Mouse (Mus musculus): ENCODE results near the gene Prkrip1. TPM values are rescaled to one million over a fixed set of nuclear protein-coding genes. Genes with fewer than 3 reads are reported as not detected.
"Not testable (repeated sequence)": the region's sequence is repeated elsewhere in the genome, so short reads cannot be mapped to it uniquely, and the experiment has no call there.

Prkrip1 gene
- polyA plus RNA-seq, 1 experiment from 2014 or later: 61.7 TPM

GRCm38 (mm10) chr5:136169626-136170511 lies 28.9 kb downstream of the Prkrip1 start:
- H3K36me3 ChIP-seq (replicated peaks; ENCODE audit: control insufficient read depth, insufficient read depth): peaks cover 5% of the 10 kb centered on the region; the same call in 1 of the 2 replicates
- ATAC-seq (ENCODE audit: low FRiP score) (no peak), DNase-seq (ENCODE audit: low spot score) (no peak)
- 12% methylated on average over 15 of the region's 15 CpGs for WGBS
- peak overlapping the region; percentile 61 for H3K4me2 ChIP-seq (replicated peaks)
- no peaks in the 10 kb centered on the region for H3K9me3 ChIP-seq (ENCODE audit: control insufficient read depth, low read length)
- H3K27ac ChIP-seq: peak overlapping the region; percentile 81
- H3K9ac ChIP-seq: peak overlapping the region; percentile 85
- H3K4me1 ChIP-seq (replicated peaks; ENCODE audit: control insufficient read depth, insufficient read depth, low read length): peaks cover 17% of the 10 kb centered on the region
- peak overlapping the region; percentile 68 for H3K4me3 ChIP-seq (replicated peaks; ENCODE audit: low read length)
- no peaks in the 10 kb centered on the region for H3K27me3 ChIP-seq (ENCODE audit: control insufficient read depth, insufficient read depth, low read length)

DNA sequence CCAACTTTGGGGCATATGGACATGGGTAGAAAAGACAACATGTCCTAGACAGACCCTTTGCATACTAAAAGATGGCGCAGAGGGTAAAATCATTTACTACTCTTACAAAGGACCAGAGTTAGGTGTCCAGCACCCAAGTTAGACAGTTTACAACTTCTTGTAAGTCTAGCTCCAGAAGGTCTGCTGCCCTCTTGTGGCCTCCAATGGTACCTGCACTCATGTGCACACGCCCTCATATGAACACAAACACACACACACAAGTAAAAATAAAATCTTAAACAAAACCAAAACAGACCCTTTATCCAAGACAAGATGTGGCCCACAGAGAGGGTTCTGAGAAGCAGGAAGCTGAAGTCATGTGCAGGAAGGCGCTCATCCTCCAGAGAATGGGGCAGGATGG lies 30.7 kb downstream of the Prkrip1 start:
- WGBS: 97% methylated on average over 3 of the region's 3 CpGs
- no peak overlapping the region for H3K27ac ChIP-seq
- ATAC-seq (ENCODE audit: low FRiP score): no peak
- H3K9me3 ChIP-seq (ENCODE audit: control insufficient read depth, low read length): no peaks in the 10 kb centered on the region
- H3K4me1 ChIP-seq (replicated peaks; ENCODE audit: control insufficient read depth, insufficient read depth, low read length): peaks cover 17% of the 10 kb centered on the region
- no peak overlapping the region for H3K4me2 ChIP-seq (replicated peaks)
- H3K9ac ChIP-seq: no peak overlapping the region
- H3K36me3 ChIP-seq (replicated peaks; ENCODE audit: control insufficient read depth, insufficient read depth): peaks cover 5% of the 10 kb centered on the region; the same call in 1 of the 2 replicates
- DNase-seq (ENCODE audit: low spot score): no peak
- H3K4me3 ChIP-seq (replicated peaks; ENCODE audit: low read length): no peak overlapping the region
- no peaks in the 10 kb centered on the region for H3K27me3 ChIP-seq (ENCODE audit: control insufficient read depth, insufficient read depth, low read length)

- 93% methylated on average over 4 of the region's 4 CpGs for WGBS
- ATAC-seq (ENCODE audit: low FRiP score): no peak
These were observed 31.5 kb downstream of the Prkrip1 start for GRCm38 (mm10) chr5:136167296-136167695.

DNA sequence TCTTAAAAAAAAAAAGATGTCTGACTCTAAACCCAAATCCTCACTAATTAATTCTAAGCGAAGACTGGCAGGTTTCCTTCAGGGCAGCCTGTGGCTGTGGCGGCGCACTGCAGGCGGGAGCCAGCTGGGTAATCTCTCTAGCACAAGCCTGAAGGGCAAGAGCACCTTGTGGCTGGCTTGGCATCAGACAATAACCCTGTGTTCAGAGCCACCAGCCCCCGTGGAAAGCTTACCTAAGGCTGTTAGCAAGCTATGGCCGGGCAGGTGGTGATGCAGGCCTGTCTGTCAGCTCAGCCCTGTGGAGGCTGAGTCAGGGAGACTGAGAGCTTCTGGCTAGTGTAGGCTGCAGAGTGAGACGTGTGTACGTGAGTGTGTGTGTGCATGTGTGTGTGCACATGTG lies 33.5 kb downstream of the Prkrip1 start:
- Histone ChIP-seq H3K9me3 (ENCODE audit: control insufficient read depth, low read length) (no peaks in the 10 kb centered on the region), H3K27me3 (ENCODE audit: control insufficient read depth, insufficient read depth, low read length) (no peaks in the 10 kb centered on the region), H3K9ac (no peak overlapping the region), H3K27ac (no peak overlapping the region), H3K36me3 (replicated peaks; ENCODE audit: control insufficient read depth, insufficient read depth) (peaks cover 15% of the 10 kb centered on the region), H3K4me2 (replicated peaks) (no peak overlapping the region), H3K4me1 (replicated peaks; ENCODE audit: control insufficient read depth, insufficient read depth, low read length) (0 out of 2 replicates have a peak, but pooled peaks cover 6% of the 10 kb centered on the region), H3K4me3 (replicated peaks; ENCODE audit: low read length) (no peak overlapping the region)
- ATAC-seq (ENCODE audit: low FRiP score) (no peak), DNase-seq (ENCODE audit: low spot score) (no peak)
- 73% methylated on average over 8 of the region's 8 CpGs for WGBS

More at GRCm38 (mm10) chr5:136167296-136167695, 31.5 kb downstream of the Prkrip1 start:
- Histone ChIP-seq H3K4me1 (replicated peaks; ENCODE audit: control insufficient read depth, insufficient read depth, low read length) (peaks cover 17% of the 10 kb centered on the region), H3K4me2 (replicated peaks) (no peak overlapping the region), H3K9ac (no peak overlapping the region), H3K27ac (no peak overlapping the region), H3K27me3 (ENCODE audit: control insufficient read depth, insufficient read depth, low read length) (no peaks in the 10 kb centered on the region), H3K4me3 (replicated peaks; ENCODE audit: low read length) (no peak overlapping the region), H3K36me3 (replicated peaks; ENCODE audit: control insufficient read depth, insufficient read depth) (peaks cover 5% of the 10 kb centered on the region), H3K9me3 (ENCODE audit: control insufficient read depth, low read length) (no peaks in the 10 kb centered on the region)
- no peak for DNase-seq (ENCODE audit: low spot score)

DNA sequence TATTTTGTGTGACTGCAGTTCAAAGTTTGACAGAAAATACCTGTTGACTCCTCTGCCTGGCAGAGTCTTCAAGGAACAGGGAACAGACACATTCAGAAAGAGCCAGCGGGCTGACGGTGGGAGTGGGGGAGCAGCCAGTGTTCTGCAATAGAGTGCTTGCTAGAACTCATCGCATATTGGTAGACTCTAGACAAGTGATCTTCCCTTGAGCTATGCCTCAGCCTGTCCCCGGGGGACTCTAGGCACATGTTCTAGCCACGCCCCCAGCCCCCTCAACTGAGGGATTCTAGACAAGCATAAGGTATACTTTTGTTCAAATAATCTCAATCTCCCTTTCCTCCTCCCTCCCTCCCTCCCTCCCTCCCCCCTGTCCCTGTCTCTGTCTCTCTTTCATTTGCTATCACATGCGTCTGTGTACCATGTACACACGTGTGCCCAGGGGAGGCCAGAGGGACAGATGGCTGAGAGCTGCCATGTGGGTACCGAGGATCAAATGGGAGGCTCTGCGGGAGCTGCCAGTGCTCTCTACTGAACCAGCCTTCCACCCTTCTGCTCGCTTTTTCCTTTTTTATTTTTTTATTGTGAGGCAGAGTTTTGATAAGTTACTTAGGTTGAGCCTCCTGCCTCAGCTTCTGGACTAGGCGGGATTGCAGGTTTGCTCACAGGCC lies 34.8 kb downstream of the Prkrip1 start:
- Histone ChIP-seq H3K4me3 (replicated peaks; ENCODE audit: low read length) (no peak overlapping the region), H3K9ac (no peak overlapping the region), H3K9me3 (ENCODE audit: control insufficient read depth, low read length) (no peaks in the 10 kb centered on the region), H3K4me1 (replicated peaks; ENCODE audit: control insufficient read depth, insufficient read depth, low read length) (no peaks in the 10 kb centered on the region), H3K4me2 (replicated peaks) (no peak overlapping the region), H3K36me3 (replicated peaks; ENCODE audit: control insufficient read depth, insufficient read depth) (peaks cover 17% of the 10 kb centered on the region), H3K27ac (no peak overlapping the region), H3K27me3 (ENCODE audit: control insufficient read depth, insufficient read depth, low read length) (no peaks in the 10 kb centered on the region)
- WGBS: 67% methylated on average over 11 of the region's 11 CpGs
- DNase-seq (ENCODE audit: low spot score) (no peak), ATAC-seq (ENCODE audit: low FRiP score) (no peak)

DNA sequence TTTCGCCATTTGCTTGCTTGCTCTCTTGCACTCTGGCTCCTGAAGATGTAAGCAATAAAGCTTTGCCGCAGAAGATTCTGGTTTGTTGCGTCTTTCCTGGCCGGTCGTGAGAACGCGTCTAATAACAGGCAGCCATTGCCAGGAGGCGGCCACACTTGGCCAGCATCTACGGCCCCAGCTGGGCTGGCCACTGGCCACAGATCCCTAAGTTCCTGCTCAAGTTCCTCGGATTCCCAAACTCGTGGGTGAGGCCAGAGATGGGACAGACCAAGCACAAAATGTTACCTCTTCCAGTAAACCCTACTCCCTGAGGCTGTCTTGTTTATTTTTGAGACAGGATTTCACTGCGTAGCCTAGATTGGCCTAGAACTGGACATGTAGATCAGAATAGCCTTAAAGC lies 38.7 kb downstream of the Prkrip1 start:
- not testable (repeated sequence) for H3K27ac ChIP-seq; H3K4me2 ChIP-seq (replicated peaks); H3K4me3 ChIP-seq (replicated peaks; ENCODE audit: low read length); ATAC-seq (ENCODE audit: low FRiP score); H3K9ac ChIP-seq; H3K27me3 ChIP-seq (ENCODE audit: control insufficient read depth, insufficient read depth, low read length); H3K4me1 ChIP-seq (replicated peaks; ENCODE audit: control insufficient read depth, insufficient read depth, low read length); H3K9me3 ChIP-seq (ENCODE audit: control insufficient read depth, low read length); DNase-seq (ENCODE audit: low spot score)
- H3K36me3 ChIP-seq (replicated peaks; ENCODE audit: control insufficient read depth, insufficient read depth): peaks cover 12% of the 10 kb centered on the region
- 90% methylated on average over 11 of the region's 12 CpGs for WGBS

DNA sequence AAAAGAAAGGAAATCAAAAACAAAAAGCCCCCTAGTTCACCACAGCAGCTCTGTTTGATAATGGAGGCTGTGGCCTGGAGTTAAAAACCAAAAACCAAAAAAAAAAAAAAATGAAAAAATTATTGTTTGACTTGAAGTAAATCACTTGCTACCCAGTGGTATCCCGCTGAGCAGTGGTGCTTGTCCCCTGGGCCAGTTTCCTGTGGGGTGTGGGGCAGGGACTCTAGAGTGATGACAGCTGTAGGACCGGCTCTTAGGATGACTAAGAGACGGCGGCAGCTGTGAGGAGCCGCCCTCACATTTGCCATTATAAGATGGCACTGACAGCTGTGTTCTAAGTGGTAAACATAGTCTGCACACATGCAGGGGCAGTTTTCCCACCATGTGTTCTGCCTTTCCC lies 43.4 kb downstream of the Prkrip1 start:
- no peaks in the 10 kb centered on the region for H3K9me3 ChIP-seq (ENCODE audit: control insufficient read depth, low read length)
- WGBS: 91% methylated on average over 5 of the region's 5 CpGs
- H3K27ac ChIP-seq: no peak overlapping the region
- H3K9ac ChIP-seq: no peak overlapping the region
- H3K4me2 ChIP-seq (replicated peaks): no peak overlapping the region
- DNase-seq (ENCODE audit: low spot score) (no peak), ATAC-seq (ENCODE audit: low FRiP score) (no peak)
- H3K4me3 ChIP-seq (replicated peaks; ENCODE audit: low read length): no peak overlapping the region
- H3K4me1 ChIP-seq (replicated peaks; ENCODE audit: control insufficient read depth, insufficient read depth, low read length): no peaks in the 10 kb centered on the region
- peaks cover 4% of the 10 kb centered on the region; the same call in 1 of the 2 replicates for H3K36me3 ChIP-seq (replicated peaks; ENCODE audit: control insufficient read depth, insufficient read depth)
- no peaks in the 10 kb centered on the region for H3K27me3 ChIP-seq (ENCODE audit: control insufficient read depth, insufficient read depth, low read length)

GRCm38 (mm10) chr5:136152365-136152764 lies 46.4 kb downstream of the Prkrip1 start:
- H3K36me3 ChIP-seq (replicated peaks; ENCODE audit: control insufficient read depth, insufficient read depth): no peaks in the 10 kb centered on the region
- H3K4me2 ChIP-seq (replicated peaks): no peak overlapping the region
- no peak for ATAC-seq (ENCODE audit: low FRiP score)
- DNase-seq (ENCODE audit: low spot score): no peak
- 76% methylated on average over 8 of the region's 8 CpGs for WGBS
- H3K9ac ChIP-seq: no peak overlapping the region
- H3K4me1 ChIP-seq (replicated peaks; ENCODE audit: control insufficient read depth, insufficient read depth, low read length): no peaks in the 10 kb centered on the region
- no peaks in the 10 kb centered on the region for H3K9me3 ChIP-seq (ENCODE audit: control insufficient read depth, low read length)
- no peaks in the 10 kb centered on the region for H3K27me3 ChIP-seq (ENCODE audit: control insufficient read depth, insufficient read depth, low read length)
- no peak overlapping the region for H3K27ac ChIP-seq
- no peak overlapping the region for H3K4me3 ChIP-seq (replicated peaks; ENCODE audit: low read length)

DNA sequence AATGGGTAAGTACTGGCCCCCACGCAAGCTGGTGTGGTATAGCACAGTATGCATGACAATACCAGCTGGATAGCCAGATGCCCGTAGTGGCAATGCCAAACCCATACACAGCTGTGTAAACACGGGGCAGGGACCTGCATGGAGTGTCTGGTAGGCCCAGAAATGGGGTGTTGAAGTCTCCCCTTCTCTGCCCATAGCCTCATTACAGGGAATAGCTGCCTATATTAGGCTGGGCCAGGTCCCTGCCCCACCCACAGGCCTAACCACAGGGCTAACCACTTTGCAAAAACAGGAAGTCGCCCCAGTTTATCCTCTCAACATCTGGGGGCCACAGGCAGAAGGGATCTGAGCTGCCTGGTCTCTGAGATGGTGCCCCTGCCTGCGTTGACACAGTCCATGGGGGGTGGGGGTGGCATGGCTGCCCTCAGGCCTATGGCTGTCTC lies 49.6 kb downstream of the Prkrip1 start:
- H3K27ac ChIP-seq; H3K4me2 ChIP-seq (replicated peaks); H3K27me3 ChIP-seq (ENCODE audit: control insufficient read depth, insufficient read depth, low read length); H3K4me3 ChIP-seq (replicated peaks; ENCODE audit: low read length); H3K9ac ChIP-seq; ATAC-seq (ENCODE audit: low FRiP score); H3K4me1 ChIP-seq (replicated peaks; ENCODE audit: control insufficient read depth, insufficient read depth, low read length); DNase-seq (ENCODE audit: low spot score); H3K36me3 ChIP-seq (replicated peaks; ENCODE audit: control insufficient read depth, insufficient read depth); H3K9me3 ChIP-seq (ENCODE audit: control insufficient read depth, low read length): not testable (repeated sequence)
- 78% methylated on average over 5 of the region's 5 CpGs for WGBS

Measured in hindbrain, embryonic 14.5 days (tissue).